Mouse (Mus musculus) olfactory bulb, adult 2 months (tissue): ENCODE results near the gene Pyurf. TPM values are rescaled to one million over a fixed set of nuclear protein-coding genes. Genes with fewer than 3 reads are reported as not detected.

ENCODE experiments used
- H3K27ac ChIP-seq: fragments of 200-500 bp; 2 replicates; pipeline ENCODE4 v1.5.1; 2012; ENCODE audit warnings: low read depth, low read length; ENCODE audit not compliant: insufficient read depth
- H3K4me1 ChIP-seq: fragments of 200-500 bp; 2 replicates; pipeline ENCODE4 v1.6.1; 2012; ENCODE audit warnings: low read length; ENCODE audit not compliant: control insufficient read depth, insufficient read depth
- H3K4me3 ChIP-seq: fragments of 200-500 bp; 2 replicates; pipeline ENCODE4 v1.5.1; 2012; ENCODE audit warnings: mild to moderate bottlenecking, low read depth, low read length, moderate library complexity; ENCODE audit not compliant: insufficient read depth
- CTCF ChIP-seq: fragments of 200-500 bp; IDR thresholded peaks from 2 replicates; pipeline ENCODE4 v1.5.1; 2012; ENCODE audit warnings: low read depth, mild to moderate bottlenecking, low read length, moderate library complexity; ENCODE audit not compliant: insufficient read depth
- POLR2A ChIP-seq: fragments of 200-500 bp; IDR thresholded peaks from 2 replicates; pipeline ENCODE4 v1.6.1; 2012; ENCODE audit warnings: mild to moderate bottlenecking, low read depth, low read length, moderate library complexity; ENCODE audit not compliant: insufficient read depth
- WGBS: fragments of 180-500 bp; shearing (Covaris S2); methylation state at CpG from one replicate; pipeline ENCODE4 v1.1.7; 2018; 5-methylcytosine and 5-hydroxymethylcytosine counted together
- polyA plus RNA-seq: library from polyadenylated mRNA; stranded (reverse); fragments of >200 nt; gene quantifications from 2 replicates; pipeline ENCODE4 v1.2.4, GENCODE M21; 2012; ENCODE audit warnings: low replicate concordance; ENCODE audit not compliant: missing spikeins, insufficient read depth, insufficient read length

Gene Pyurf
- polyA plus RNA-seq, 1 experiment, result not detected

GRCm38 (mm10) chr6:57684156-57684555, 7.7 kb downstream of the Pyurf start:
- H3K27ac ChIP-seq, result no peak overlapping the region
- TF ChIP-seq CTCF (no peak), POLR2A (no peak)
- 62% methylated on average over 1 of the region's 1 CpGs for WGBS
- H3K4me1 ChIP-seq, result no peaks in the 10 kb centered on the region
- H3K4me3 ChIP-seq, result no peak overlapping the region

- no peaks in the 10 kb centered on the region for H3K4me1 ChIP-seq
- H3K27ac ChIP-seq, result no peak overlapping the region
- 91% methylated on average over 4 of the region's 4 CpGs for WGBS
Measured at GRCm38 (mm10) chr6:57661295-57661694, 30.6 kb downstream of the Pyurf start.

GRCm38 (mm10) chr6:57647256-57647655, 44.6 kb downstream of the Pyurf start:
- no peak overlapping the region for H3K4me3 ChIP-seq
- H3K4me1 ChIP-seq, result no peaks in the 10 kb centered on the region
- no peak overlapping the region for H3K27ac ChIP-seq
- no peak for TF ChIP-seq CTCF
- no peak for TF ChIP-seq POLR2A
- 54% methylated on average over 1 of the region's 1 CpGs for WGBS

More at GRCm38 (mm10) chr6:57661295-57661694, 30.6 kb downstream of the Pyurf start:
- H3K4me3 ChIP-seq, result no peak overlapping the region
- TF ChIP-seq POLR2A, result no peak
- TF ChIP-seq CTCF, result no peak

GRCm38 (mm10) chr6:57641789-57642188, 50.1 kb downstream of the Pyurf start:
- Histone ChIP-seq H3K4me3 (no peak overlapping the region), H3K27ac (peak overlapping the region; percentile 16; the same call in 1 of the 2 replicates), H3K4me1 (peaks cover 3% of the 10 kb centered on the region)
- 12% methylated on average over 4 of the region's 4 CpGs for WGBS
- no peak for TF ChIP-seq POLR2A
- TF ChIP-seq CTCF, result no peak

- Histone ChIP-seq H3K27ac (no peak overlapping the region), H3K4me3 (no peak overlapping the region), H3K4me1 (peaks cover 3% of the 10 kb centered on the region)
- 39% methylated on average over 1 of the region's 1 CpGs for WGBS
- TF ChIP-seq POLR2A, result no peak
- TF ChIP-seq CTCF, result no peak
Measured at GRCm38 (mm10) chr6:57639531-57639930, 52.3 kb downstream of the Pyurf start.

Other genes starting within 250 kb of the Pyurf start
- not detected in 2 replicates for gene Ppm1k, start 156.6 kb downstream of the Pyurf start, polyA plus RNA-seq
- gene Herc6, start 111.1 kb downstream of the Pyurf start, polyA plus RNA-seq, result not detected in 2 replicates
- not detected in 2 replicates for gene Lancl2, start 10.5 kb upstream of the Pyurf start, polyA plus RNA-seq
- gene Vopp1, start 133.1 kb upstream of the Pyurf start, polyA plus RNA-seq, result not detected in 2 replicates
- gene Vmn1r21, start 158.3 kb upstream of the Pyurf start, polyA plus RNA-seq, result not detected in 2 replicates
- not detected in 2 replicates for gene Vmn1r22, start 215.9 kb upstream of the Pyurf start, polyA plus RNA-seq
- not detected in 2 replicates for gene Vmn1r23, start 234.8 kb upstream of the Pyurf start, polyA plus RNA-seq